Mouse (Mus musculus) thymus, postnatal 0 days (tissue): ENCODE data around the gene Rpl26. TPM values are rescaled to one million over a fixed set of nuclear protein-coding genes. Genes with fewer than 3 reads are reported as not detected.

Experiments
- DNase-seq: peaks from one replicate; pipeline ENCODE4 v3.0.0-alpha.2; 2015; ENCODE audit warnings: low spot score
- polyA plus RNA-seq: library from polyadenylated mRNA; unstranded; fragments of >200 nt; fragmentation: Nextera tagmentation; extraction: Ambion mirVana; gene quantifications from 2 replicates; pipeline ENCODE4 v1.2.1, GENCODE M21; 2015

Gene Rpl26
- 1,221 and 1,303 TPM in 2 replicates for polyA plus RNA-seq

DNA sequence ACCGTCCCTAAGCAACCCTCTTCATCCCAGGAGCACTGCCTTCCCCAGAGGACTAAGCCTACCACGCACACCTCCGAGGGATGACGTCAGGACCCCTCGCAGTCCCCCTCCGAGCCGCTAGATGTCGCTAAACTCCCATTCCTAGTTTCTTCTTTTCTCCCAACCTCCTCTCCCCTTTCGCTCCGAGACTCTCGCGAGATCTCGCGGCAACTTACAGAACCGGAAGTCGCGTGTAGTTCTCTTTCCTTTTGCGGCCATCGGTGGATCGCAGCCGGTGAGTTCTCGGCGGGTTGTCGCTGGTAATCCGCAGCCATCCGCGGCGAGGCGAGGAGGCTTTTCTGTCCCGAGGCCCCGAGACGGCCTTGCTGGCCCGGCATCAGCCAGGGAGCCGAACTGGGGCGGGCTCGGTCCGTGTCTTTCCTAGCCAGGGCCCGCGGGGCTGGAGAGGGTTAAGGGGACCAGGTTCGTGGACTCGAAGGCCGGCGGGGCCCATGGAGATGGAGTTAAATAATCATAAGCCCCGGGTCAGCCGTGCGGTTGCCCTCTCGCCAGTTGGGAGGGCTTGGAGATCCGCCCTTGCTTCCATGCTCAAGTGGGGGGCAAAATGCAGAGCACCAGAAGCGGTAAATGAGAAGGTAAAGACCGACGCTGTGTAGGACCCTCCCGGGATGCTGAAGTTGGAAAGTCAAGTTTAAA lies at the start of gene Rpl26:
TSS of gene Rpl26 (plus strand) at position 233 of the 696 bp plus-strand sequence.
- peak; percentile 99 for DNase-seq

DNA sequence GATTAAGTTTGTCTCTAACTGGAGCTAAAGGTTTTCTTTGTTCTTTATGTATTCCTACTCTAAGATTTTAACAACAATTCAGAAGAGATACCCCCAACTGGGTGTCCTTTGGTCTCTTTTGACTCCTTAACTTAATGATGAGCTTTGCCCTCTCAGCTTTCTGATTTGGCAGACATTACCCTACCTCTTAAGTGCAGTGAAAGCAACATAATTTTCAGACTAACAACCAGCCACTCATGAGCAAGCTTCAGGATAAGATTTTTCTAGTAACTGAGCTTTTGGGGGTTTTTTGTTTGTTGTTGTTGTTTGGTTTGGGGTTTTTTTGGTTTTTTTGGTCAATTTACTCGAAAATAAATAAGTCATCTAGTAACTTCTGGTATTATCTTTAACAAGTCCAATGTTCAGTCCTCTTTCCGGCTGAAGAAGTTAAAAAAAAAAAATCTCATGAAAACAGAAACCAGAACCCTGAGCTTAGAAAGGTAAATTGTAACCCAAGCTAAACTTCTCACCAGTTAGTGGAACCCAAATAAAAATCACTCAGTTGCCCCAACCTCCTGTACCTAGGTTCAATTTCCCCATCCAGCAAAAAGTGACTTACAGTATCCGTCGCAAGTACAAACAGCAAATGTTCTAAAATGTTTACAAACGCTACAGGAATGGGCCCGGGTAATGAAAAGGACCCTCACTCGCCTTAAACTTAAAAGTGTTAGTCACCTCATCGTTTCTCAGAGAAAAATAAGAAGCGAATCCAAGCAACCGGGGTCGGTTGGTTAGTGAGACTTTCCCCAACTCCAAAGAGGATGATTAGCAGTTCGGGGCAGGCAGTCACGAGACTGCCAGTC lies 49.5 kb upstream of the Rpl26 start:
- no peak for DNase-seq

DNA sequence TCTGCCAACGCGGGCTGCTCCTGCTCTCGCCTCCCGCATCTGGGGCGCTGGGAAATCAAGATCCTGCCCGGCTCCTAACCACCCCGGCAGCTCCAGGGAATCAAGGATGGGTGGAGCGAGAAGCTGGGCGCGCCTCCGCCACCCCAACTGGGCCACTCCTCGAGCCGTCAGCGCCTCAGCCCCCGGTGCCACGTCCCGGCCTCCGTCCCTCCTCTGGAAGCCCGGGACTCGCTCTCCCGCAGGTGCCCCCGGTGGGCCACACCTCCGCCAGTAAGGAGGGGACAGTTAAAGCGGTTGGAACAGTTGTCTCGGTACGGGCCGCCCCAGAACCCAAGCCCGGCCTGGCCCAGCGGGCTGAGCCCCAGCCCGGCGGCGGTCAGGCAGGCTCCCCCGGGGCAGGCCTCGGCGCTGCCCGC lies 48.9 kb upstream of the Rpl26 start:
- DNase-seq, result no peak

DNA sequence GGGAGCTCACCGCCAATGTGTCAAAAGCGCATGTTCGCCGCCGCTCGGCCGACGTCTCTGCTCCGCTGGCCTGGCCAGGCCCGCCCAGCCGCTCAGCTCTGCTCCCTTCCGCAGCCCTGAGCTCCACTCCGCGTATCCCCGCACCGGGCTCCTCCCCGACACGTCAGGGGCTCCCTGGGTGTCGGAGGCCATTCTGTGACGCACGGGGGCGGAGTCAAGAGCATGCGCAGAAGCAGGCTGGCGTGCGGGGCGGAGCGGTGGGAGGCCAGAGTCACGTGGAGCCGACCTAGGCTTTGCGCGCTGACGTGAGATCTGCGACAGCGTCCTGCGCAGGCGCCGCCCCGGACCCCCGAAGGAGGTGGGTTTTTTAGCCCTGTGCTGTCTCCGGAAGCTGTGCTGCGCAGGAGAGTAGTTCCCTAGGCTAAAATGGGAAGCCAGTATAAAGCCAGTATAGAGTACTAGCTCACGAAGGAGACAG lies 48.4 kb upstream of the Rpl26 start:
- DNase-seq, result peak; percentile 100

DNA sequence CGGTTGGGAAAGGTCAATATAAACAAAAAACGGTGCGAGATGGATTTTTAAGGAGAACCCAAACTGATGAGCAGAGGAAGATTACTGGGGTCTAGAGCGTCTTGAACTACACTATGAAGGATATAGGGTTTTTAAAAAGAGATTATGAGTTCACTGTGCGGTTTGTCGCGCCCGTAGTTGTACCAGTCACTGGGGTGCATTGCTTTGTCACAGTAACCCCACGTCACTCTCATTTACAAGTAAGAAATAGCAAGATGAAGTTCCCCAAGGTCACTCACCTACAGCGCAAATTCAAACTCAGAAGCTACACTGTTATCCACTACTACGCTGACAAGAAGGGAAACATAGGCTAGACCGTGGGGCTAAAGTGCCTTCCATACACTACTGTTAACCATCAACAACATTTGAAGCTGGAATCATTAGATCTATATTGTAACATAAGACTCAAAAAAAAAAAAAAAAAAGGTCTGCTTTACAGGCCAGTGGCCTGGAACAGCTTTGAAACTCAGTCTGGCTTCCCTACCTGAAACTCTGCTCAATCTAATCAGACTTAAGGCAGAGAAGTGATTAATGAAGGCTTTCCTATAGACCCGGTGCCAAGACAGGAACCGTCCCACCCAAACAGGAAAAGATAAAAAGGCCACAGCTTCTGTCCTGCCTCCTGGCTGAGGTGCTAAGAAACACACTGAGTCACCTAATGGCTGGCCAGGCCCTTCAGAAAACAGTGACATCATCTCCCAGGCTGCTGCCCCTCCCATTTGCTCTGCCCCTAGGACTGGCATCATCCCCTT lies 47.6 kb upstream of the Rpl26 start:
- DNase-seq, result no peak

DNA sequence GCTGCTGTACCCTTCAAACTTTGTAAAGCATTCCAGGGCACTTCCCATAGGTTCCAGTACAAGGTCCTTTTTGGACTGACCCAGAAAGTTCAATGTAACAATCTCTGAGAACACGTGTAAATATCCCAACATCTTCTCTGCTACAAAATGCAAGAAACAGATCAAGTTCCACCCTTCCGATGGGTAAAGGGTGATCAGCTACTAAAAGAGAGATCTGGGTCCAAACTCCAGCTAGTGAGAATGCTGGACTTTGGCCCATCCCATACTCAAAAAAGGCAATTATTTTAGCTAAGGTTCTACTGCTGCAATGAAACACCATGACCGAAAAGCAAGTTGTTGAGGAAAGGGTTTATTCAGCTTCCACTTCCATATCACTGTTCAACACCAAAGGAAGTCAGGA lies 46.8 kb upstream of the Rpl26 start:
- DNase-seq, result no peak

DNA sequence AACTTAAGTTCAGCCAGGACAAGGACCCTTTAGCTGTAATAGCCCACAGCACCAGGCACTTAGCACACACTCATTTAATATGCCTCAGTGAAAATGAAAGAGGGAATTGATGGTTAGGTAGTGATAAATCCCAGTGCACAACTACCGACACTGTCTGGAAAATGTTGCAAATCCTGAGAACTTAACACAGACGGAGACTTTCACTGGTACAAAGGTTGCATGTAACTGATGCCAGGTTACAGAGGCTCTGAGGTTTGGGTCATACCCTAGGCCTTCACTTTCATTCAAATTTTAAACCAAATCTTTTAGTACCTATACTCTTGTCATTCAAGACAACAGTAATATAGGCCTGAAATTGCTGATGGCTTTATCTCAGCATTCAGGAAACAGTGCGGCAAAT lies 44.1 kb upstream of the Rpl26 start:
- DNase-seq, result no peak

DNA sequence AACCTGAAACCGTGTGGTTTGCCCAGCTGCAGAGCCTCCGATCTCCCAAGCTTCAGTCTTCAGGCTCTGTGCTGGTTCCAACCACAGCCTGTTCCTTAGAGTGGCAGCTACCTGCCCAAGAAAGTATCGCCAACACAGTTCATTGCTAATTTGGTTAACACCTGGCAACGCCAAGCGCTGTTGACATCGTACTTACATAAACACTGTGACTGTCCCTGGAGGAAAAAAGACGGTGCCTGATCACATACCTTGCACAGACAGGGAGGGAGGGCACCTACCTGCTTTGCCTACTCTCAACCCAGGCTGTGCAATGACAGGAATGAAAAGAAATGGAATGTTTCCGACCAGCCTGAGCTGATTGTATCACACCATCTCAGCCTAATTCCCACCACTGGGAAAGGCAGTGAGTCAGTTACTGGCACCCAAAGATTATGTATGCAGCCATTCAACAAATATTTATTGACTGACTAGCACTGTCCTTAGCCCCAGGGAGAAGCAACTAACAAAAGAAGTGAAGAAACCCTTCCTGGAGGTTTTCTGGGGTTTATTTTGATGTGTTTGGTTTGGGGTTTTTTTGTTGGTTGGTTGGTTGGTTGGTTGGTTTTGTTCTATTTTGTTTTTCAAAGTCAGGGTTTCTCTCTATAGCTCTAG lies 41.3 kb upstream of the Rpl26 start:
- no peak for DNase-seq

DNA sequence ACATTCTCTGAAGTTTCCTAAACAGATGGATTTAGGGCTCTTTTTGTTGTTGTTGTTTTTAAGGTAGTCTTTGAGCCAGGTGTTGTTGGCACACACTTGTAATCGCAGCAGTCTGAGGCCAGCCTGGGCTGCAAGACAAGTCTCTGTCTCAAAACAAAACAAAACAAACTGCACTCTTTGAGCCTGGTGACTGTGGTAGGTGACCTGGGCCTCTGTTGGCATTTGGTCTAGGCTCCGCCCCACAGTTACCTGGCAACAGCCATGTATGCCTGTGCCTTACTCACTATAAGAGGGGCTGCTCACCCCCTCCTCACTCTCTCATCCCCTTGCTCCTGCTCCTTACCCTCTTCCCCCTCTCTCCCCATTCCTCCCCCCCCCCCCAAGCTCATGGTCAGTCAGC lies 39.1 kb upstream of the Rpl26 start:
- no peak for DNase-seq

DNA sequence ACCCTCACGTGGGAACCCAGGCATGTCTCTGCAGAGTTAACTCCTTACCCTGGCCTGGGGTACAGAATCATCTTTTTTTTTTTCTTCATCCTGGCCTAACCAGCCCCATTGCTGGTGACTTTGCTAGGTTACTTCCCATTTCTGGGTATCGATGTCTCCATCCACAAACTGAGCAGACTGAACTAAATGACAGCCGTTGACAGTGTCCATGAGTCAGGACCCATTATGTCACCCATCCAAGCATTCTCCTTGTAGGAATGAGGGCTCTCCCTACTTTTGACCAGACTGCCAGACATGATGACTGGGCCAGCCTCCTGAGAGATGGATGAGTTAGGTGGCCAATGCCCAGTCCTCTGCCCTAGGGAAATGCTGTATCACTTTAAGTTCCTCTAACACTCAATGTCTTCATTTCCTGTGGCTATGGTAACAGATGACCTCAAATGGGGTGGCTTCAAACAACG lies 37.7 kb upstream of the Rpl26 start:
- no peak for DNase-seq

DNA sequence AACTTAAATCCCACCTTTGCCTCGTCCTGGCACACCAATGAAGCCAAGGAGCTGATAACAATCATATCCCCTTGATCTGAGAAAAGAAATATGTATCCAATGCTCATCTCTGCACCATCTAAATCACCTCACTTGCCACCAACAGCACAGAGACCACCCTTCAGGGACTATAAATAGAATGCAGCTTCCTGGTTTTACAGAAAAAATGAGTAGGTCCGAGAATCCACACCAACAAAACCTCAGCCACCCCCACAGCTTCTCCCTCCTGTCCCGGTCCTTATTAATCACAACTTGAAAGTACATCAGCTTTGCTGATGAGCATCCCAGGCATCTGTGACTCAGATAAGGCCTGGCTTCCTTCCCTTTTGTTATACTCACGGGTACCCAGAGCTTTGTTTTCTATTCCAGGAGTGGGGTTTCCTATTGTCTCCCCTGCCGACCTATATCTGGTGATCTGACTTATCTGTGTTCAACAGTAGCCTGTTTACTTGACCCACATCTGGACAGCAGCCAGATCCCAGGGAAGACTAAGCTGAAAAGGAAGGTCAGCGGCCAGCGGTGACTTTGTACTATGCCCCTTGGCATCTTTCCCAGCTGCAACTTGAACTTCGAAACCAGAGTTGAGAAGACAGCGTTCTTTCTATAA lies 36.7 kb upstream of the Rpl26 start:
- no peak for DNase-seq

DNA sequence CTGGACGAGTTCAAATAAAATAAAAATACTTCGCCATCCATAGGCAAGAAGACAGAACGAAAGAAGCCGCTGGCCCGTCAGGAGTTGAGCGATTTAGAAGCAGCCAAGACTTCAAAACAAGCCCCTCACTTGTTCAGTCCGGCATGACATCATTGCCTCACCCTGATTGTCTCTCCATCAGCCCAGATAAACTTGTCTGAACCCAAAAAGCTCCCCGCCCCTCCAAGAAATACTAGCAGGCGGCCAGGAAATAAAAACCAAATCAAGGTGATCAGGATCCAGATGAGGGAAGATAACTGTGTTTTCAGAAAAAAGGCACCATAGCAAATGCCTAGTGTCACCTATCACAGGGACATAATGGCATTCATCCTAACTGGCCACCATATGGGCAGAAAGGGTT lies 30.1 kb upstream of the Rpl26 start:
- DNase-seq, result no peak

DNA sequence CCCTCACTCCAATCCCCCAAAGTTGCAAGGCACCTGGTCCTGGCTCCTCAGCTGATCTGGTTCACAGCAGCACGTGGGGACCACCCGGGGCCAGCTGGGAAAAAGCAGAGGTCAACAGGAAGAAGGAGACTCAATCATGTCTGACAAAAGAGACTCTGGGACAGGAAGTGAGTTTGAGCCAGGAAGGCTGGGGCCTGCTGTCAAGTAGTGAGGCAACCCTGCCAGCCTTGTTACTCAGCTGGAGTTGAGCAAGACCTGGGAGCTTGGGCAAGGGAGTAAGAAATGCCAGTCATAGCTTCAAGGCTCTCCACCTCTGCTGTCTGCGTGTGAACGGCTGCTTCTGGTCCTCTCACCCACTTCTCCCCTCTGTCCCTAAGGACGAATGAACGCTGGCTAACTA lies 29.6 kb upstream of the Rpl26 start, which contains the start of gene Ndel1:
TSS of gene Ndel1 (minus strand) at position 111 of the 400 bp plus-strand sequence.
- DNase-seq, result peak; percentile 25

DNA sequence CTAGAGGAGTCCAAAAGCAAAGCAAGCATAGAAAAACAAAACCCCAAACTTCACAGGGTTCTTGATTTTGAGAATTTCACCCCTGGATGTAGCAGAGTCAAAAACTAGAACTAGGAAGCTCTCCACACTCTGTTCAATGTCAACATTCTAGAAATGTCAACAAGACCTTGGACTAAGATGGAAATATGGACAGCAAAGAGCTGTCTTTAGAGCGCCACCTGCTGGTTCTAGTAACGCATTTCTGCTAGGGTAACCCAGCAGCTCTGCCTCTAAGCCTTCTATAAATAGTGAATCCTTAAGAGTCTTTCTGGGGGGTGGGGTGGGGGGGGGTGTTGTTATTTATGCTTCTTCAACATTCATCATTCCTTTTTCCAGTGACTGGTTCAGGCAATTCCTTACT lies 26.5 kb upstream of the Rpl26 start:
- DNase-seq, result peak; percentile 76

DNA sequence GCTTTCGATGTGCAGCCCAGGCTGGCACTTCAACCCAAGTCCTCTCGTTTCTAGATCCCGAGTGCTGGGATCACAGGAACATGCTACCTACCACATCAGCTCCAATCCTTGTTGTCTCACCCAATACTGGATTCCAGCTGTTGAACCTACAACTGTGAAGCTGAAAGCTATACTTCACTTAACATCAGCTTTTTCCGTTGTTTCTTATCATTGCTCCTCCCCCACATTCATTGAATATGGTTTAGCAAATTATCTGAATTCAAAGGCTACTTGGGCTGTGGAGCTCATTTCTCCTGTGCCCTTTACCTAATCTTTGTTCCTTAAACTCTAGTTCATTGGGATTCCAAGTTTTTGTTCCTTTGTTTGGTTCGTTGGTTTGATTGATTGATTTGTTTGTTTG lies 22.6 kb upstream of the Rpl26 start:
- DNase-seq, result no peak

DNA sequence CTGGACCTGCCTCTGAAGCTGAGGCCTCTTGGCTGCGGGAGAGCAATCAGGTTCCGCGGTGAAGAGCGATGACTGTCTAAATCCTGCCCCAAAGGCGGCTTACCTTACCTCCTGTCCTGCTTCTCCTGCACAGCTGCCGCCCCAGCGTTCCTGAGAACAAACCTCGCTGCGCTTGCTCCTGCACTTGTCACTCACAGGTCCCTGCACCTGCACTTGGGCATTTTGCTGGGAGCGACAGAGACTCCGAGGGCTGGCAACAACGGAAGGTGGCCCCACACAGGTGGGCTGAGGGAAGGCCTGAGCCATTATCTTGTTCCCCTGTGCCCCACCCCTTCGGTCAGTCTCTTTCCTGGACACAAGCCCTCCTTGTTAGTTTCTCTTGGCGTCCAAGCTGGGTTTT lies 19.3 kb upstream of the Rpl26 start:
- no peak for DNase-seq

DNA sequence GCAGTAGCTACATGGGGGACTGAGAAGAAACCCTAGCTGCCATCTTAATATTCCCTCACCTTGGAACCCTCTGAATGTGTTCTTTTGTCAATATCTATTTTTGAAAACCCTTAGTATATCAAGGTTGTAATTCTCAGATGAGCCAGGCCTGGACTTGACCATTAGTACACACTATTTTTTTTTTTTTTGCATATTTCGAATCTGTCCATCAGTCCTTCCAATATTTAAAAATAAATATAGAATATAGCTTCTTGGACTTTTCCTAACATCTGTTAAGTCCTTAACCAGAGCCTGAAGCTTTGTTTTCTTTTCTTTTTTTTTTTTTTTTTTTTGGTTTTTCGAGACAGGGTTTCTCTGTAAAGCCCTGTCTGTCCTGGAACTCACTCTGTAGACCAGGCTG lies 17.5 kb upstream of the Rpl26 start:
- no peak for DNase-seq

DNA sequence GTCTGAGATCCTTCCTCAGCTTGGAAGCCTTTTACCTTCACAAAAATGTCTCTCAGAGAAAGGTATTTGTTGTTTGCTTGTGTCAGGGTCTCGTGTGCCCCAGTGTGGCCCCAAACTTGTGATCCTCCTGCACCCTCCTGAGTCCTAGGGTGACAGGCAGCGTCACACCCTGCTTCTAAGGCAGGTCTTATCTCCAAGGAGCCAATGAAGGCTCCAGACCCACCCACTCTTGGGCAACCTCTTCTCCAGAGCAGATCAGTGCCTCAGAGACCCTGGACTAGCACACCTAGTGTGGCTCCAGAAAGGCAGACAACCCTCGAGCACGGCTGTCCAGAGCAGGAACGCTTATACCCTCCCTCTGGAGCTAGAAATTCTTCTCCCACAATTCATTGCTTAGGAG lies 17.0 kb upstream of the Rpl26 start:
- no peak for DNase-seq

DNA sequence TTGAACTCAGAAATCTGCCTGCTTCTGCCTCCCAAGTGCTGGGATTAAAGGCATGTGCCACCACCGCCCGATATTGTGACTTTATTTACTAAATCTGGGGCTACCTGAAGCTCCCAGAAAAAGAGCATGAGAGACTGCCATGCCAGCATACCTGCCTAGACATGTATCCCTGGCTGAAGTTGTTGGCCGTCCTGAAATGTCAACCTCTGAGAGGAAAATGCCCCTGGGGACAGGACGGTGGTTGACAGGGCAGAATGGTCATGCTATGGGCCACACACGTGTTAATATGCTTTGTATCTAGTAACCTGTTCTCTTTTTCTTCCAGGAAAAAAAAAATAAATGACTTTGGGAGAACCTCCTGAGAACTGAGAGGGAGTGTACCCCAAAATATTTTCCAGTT lies 15.3 kb upstream of the Rpl26 start:
- no peak for DNase-seq

DNA sequence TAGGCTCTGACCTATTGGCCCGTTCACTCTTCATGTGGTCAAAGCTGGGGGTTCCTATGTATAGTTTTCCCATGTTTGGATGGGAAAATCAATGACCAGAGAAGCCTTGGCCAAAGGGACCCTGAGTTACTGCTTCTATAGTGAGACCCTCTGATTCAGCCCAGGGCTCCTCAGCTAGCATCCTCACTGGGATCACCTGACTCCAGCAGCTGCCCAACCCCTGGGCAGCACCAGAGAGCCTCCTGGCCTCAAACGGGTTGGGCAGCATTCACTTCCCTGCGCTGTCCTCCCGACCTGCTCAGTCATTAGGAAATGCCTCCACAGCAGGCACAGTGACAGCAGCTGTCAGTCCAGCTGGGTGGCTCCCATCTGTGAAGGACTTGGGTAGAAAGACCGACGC lies 13.1 kb upstream of the Rpl26 start, which contains the start of gene Rnf222:
TSS of gene Rnf222 (plus strand) at position 301 of the 400 bp plus-strand sequence.
- no peak for DNase-seq

DNA sequence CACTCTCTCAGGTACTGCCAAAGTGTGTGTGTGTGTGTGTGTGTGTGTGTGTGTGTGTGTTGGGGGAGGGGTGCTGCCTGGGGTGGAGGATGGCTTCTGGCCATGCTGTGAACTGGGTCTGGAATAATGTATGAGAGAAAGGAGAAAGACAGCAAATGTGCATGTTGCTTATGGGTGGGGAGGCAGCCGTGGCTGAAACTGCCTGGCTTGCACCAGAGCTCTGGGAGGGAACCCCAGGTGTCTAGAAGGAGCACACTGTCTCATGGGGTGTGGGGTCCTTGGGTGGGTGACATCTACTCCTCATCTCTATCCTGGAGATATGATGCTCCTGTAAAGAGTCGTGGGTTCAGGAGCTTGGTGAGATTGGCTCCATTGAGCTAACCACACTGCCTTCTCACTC lies 12.7 kb upstream of the Rpl26 start:
- DNase-seq, result no peak
